Mouse (Mus musculus): ENCODE results near the gene Psma3. TPM values are rescaled to one million over a fixed set of nuclear protein-coding genes. Genes with fewer than 3 reads are reported as not detected.
A peak's percentile ranks its signal among the peaks of the same experiment; 100 is the strongest.

The Psma3 gene
- polyA plus RNA-seq, 1 experiment: 35.6 TPM

GRCm38 (mm10) chr12:70999423-70999903 lies 25.0 kb downstream of the Psma3 start:
- DNase-seq: peak; percentile 29
- H3K27ac ChIP-seq (ENCODE audit: control insufficient read depth, insufficient read depth, low read length): peak overlapping the region; percentile 24; the same call in 1 of the 2 replicates
- peaks cover 7% of the 10 kb centered on the region for H3K4me1 ChIP-seq (replicated peaks; ENCODE audit: control insufficient read depth, insufficient read depth, low read length)
- WGBS: under 1% methylated on average over 5 of the region's 5 CpGs
- no peak overlapping the region; the same call in 1 of the 2 replicates for H3K4me3 ChIP-seq (ENCODE audit: control insufficient read depth, insufficient read depth, low read length)
- TF ChIP-seq POLR2A (IDR thresholded peaks at IDR 0.05; ENCODE audit: control insufficient read depth, extremely low read depth, insufficient read depth, low read length, poor library complexity) (no peak), CTCF (IDR thresholded peaks at IDR 0.05; ENCODE audit: borderline replicate concordance, control insufficient read depth, extremely low read depth, insufficient read depth, low read length, poor library complexity) (no peak)
- peaks cover 30% of the 10 kb centered on the region for H3K36me3 ChIP-seq (ENCODE audit: control insufficient read depth, insufficient read depth, low read length)
- no peaks in the 10 kb centered on the region for H3K27me3 ChIP-seq (ENCODE audit: control insufficient read depth, insufficient read depth, low read length)

- 47% methylated on average over 1 of the region's 1 CpGs for WGBS
- H3K36me3 ChIP-seq (ENCODE audit: control insufficient read depth, insufficient read depth, low read length): peaks cover 30% of the 10 kb centered on the region
- H3K4me3 ChIP-seq (ENCODE audit: control insufficient read depth, insufficient read depth, low read length): no peak overlapping the region
- H3K27me3 ChIP-seq (ENCODE audit: control insufficient read depth, insufficient read depth, low read length): no peaks in the 10 kb centered on the region
- no peak for DNase-seq
- peaks cover 7% of the 10 kb centered on the region for H3K4me1 ChIP-seq (replicated peaks; ENCODE audit: control insufficient read depth, insufficient read depth, low read length)
- TF ChIP-seq POLR2A (IDR thresholded peaks at IDR 0.05; ENCODE audit: control insufficient read depth, extremely low read depth, insufficient read depth, low read length, poor library complexity) (no peak), CTCF (IDR thresholded peaks at IDR 0.05; ENCODE audit: borderline replicate concordance, control insufficient read depth, extremely low read depth, insufficient read depth, low read length, poor library complexity) (no peak)
- peak overlapping the region; percentile 71 for H3K27ac ChIP-seq (ENCODE audit: control insufficient read depth, insufficient read depth, low read length)
Measured at GRCm38 (mm10) chr12:71000344-71000743, 25.9 kb downstream of the Psma3 start.

GRCm38 (mm10) chr12:71001456-71001855 lies 27.0 kb downstream of the Psma3 start:
- Histone ChIP-seq H3K27me3 (ENCODE audit: control insufficient read depth, insufficient read depth, low read length) (no peaks in the 10 kb centered on the region), H3K4me1 (replicated peaks; ENCODE audit: control insufficient read depth, insufficient read depth, low read length) (peaks cover 12% of the 10 kb centered on the region), H3K27ac (ENCODE audit: control insufficient read depth, insufficient read depth, low read length) (no peak overlapping the region), H3K36me3 (ENCODE audit: control insufficient read depth, insufficient read depth, low read length) (peaks cover 30% of the 10 kb centered on the region), H3K4me3 (ENCODE audit: control insufficient read depth, insufficient read depth, low read length) (no peak overlapping the region)
- 89% methylated on average over 6 of the region's 6 CpGs for WGBS
- DNase-seq: no peak
- no peak for TF ChIP-seq CTCF (IDR thresholded peaks at IDR 0.05; ENCODE audit: borderline replicate concordance, control insufficient read depth, extremely low read depth, insufficient read depth, low read length, poor library complexity)
- TF ChIP-seq POLR2A (IDR thresholded peaks at IDR 0.05; ENCODE audit: control insufficient read depth, extremely low read depth, insufficient read depth, low read length, poor library complexity): no peak

DNA sequence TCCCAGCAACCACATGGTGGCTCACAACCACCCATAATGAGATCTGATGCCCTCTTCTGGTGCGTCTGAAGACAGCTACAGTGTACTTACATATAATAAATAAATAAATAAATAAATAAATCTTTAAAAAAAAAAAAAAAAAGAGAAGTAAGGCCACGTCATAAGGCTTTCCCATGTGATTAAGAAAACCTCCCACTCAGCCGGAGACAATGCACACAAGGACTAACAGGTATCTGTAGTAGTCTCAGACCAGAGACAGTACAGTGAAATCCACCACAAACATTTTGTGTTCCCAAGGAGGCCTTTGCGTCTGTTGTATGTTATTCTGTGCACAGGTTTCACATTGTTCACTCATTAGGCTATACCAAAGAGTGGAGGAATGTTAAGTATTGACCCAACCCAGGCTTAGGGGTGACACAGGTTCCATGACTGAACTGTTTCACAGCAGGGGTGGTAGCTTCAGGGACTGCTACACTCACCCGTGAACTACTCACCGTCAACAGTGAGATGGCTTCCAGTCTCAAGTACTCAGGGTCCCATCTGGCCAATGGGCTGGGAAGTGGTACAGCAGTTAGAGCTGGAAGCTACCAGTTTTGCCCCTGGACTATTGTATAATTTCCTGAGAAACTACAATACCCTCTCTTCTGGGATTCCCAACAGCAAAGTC lies 29.5 kb downstream of the Psma3 start:
- 90% methylated on average over 6 of the region's 6 CpGs for WGBS
- H3K4me3 ChIP-seq (ENCODE audit: control insufficient read depth, insufficient read depth, low read length): no peak overlapping the region
- TF ChIP-seq CTCF (IDR thresholded peaks at IDR 0.05; ENCODE audit: borderline replicate concordance, control insufficient read depth, extremely low read depth, insufficient read depth, low read length, poor library complexity) (no peak), POLR2A (IDR thresholded peaks at IDR 0.05; ENCODE audit: control insufficient read depth, extremely low read depth, insufficient read depth, low read length, poor library complexity) (no peak)
- peaks cover 12% of the 10 kb centered on the region for H3K4me1 ChIP-seq (replicated peaks; ENCODE audit: control insufficient read depth, insufficient read depth, low read length)
- H3K27ac ChIP-seq (ENCODE audit: control insufficient read depth, insufficient read depth, low read length): no peak overlapping the region
- peaks cover 42% of the 10 kb centered on the region for H3K36me3 ChIP-seq (ENCODE audit: control insufficient read depth, insufficient read depth, low read length)
- DNase-seq: no peak
- H3K27me3 ChIP-seq (ENCODE audit: control insufficient read depth, insufficient read depth, low read length): no peaks in the 10 kb centered on the region

- H3K27ac ChIP-seq (ENCODE audit: control insufficient read depth, insufficient read depth, low read length): no peak overlapping the region
- no peak for DNase-seq
- 83% methylated on average over 6 of the region's 6 CpGs for WGBS
- no peak for TF ChIP-seq CTCF (IDR thresholded peaks at IDR 0.05; ENCODE audit: borderline replicate concordance, control insufficient read depth, extremely low read depth, insufficient read depth, low read length, poor library complexity)
- TF ChIP-seq POLR2A (IDR thresholded peaks at IDR 0.05; ENCODE audit: control insufficient read depth, extremely low read depth, insufficient read depth, low read length, poor library complexity): no peak
- no peak overlapping the region for H3K4me3 ChIP-seq (ENCODE audit: control insufficient read depth, insufficient read depth, low read length)
- H3K36me3 ChIP-seq (ENCODE audit: control insufficient read depth, insufficient read depth, low read length): peaks cover 56% of the 10 kb centered on the region
- H3K27me3 ChIP-seq (ENCODE audit: control insufficient read depth, insufficient read depth, low read length): no peaks in the 10 kb centered on the region
- H3K4me1 ChIP-seq (replicated peaks; ENCODE audit: control insufficient read depth, insufficient read depth, low read length): peaks cover 7% of the 10 kb centered on the region; the same call in 1 of the 2 replicates
Measured at GRCm38 (mm10) chr12:71006141-71006540, 31.7 kb downstream of the Psma3 start.

- H3K36me3 ChIP-seq (ENCODE audit: control insufficient read depth, insufficient read depth, low read length): peaks cover 56% of the 10 kb centered on the region
- H3K4me1 ChIP-seq (replicated peaks; ENCODE audit: control insufficient read depth, insufficient read depth, low read length): peaks cover 7% of the 10 kb centered on the region; the same call in 1 of the 2 replicates
- DNase-seq: peak; percentile 16
- no peak overlapping the region for H3K4me3 ChIP-seq (ENCODE audit: control insufficient read depth, insufficient read depth, low read length)
- no peaks in the 10 kb centered on the region for H3K27me3 ChIP-seq (ENCODE audit: control insufficient read depth, insufficient read depth, low read length)
- 44% methylated on average over 7 of the region's 7 CpGs for WGBS
- no peak overlapping the region; the same call in 1 of the 2 replicates for H3K27ac ChIP-seq (ENCODE audit: control insufficient read depth, insufficient read depth, low read length)
- TF ChIP-seq POLR2A (IDR thresholded peaks at IDR 0.05; ENCODE audit: control insufficient read depth, extremely low read depth, insufficient read depth, low read length, poor library complexity) (no peak), CTCF (IDR thresholded peaks at IDR 0.05; ENCODE audit: borderline replicate concordance, control insufficient read depth, extremely low read depth, insufficient read depth, low read length, poor library complexity) (no peak)
Measured at GRCm38 (mm10) chr12:71006901-71007300, 32.5 kb downstream of the Psma3 start.
